Mouse (Mus musculus) megakaryocyte, embryonic 14.5 days (primary cell): ENCODE results near the gene Gm37240.

Source experiments
- FLI1 ChIP-seq: IDR thresholded peaks from 2 replicates; pipeline ENCODE4 v1.6.1; 2012; ENCODE audit warnings: low read length, inconsistent platforms, mixed read lengths
- GATA1 ChIP-seq: IDR thresholded peaks from 3 replicates; pipeline ENCODE4 v1.6.1; 2012; ENCODE audit warnings: mixed read lengths, low read length, inconsistent platforms, borderline replicate concordance

GRCm38 (mm10) chr3:85168816-85169215 is 718.5 kb downstream of the Gm37240 start:
- TF ChIP-seq GATA1 (no peak), FLI1 (no peak)
